Mouse (Mus musculus) right cerebral cortex, postnatal 14 days (tissue): ENCODE results near the gene Tfip11.
"Not testable (repeated sequence)": the region's sequence is repeated elsewhere in the genome, so short reads cannot be mapped to it uniquely, and the experiment has no call there.

ENCODE experiments used
- DNase-seq: peaks from one replicate; pipeline ENCODE4 v3.0.0; 2022

Tfip11 gene

GRCm38 (mm10) chr5:112291866-112292265, 34.3 kb upstream of the Tfip11 start:
- DNase-seq = no peak

GRCm38 (mm10) chr5:112292343-112292980, 33.7 kb upstream of the Tfip11 start:
- no peak for DNase-seq

- no peak for DNase-seq
Measured at GRCm38 (mm10) chr5:112293800-112294199, 32.4 kb upstream of the Tfip11 start.

- no peak for DNase-seq
Measured at GRCm38 (mm10) chr5:112294696-112295095, 31.5 kb upstream of the Tfip11 start.

- no peak for DNase-seq
Measured at GRCm38 (mm10) chr5:112295162-112295561, 31.0 kb upstream of the Tfip11 start.

- no peak for DNase-seq
Measured at GRCm38 (mm10) chr5:112295564-112295963, 30.6 kb upstream of the Tfip11 start.

- no peak for DNase-seq
Measured at GRCm38 (mm10) chr5:112296404-112297181, 29.6 kb upstream of the Tfip11 start.

- DNase-seq = no peak
Measured at GRCm38 (mm10) chr5:112297257-112297656, 28.9 kb upstream of the Tfip11 start.

GRCm38 (mm10) chr5:112298226-112298988, 27.8 kb upstream of the Tfip11 start:
- no peak for DNase-seq

GRCm38 (mm10) chr5:112299399-112299798, 26.8 kb upstream of the Tfip11 start:
- no peak for DNase-seq

- DNase-seq = no peak
Measured at GRCm38 (mm10) chr5:112300112-112300511, 26.0 kb upstream of the Tfip11 start.

GRCm38 (mm10) chr5:112300721-112301308, 25.3 kb upstream of the Tfip11 start:
- no peak for DNase-seq

GRCm38 (mm10) chr5:112301694-112302093, 24.5 kb upstream of the Tfip11 start:
- DNase-seq = no peak

- DNase-seq = no peak
Measured at GRCm38 (mm10) chr5:112302310-112302709, 23.8 kb upstream of the Tfip11 start.

- DNase-seq = no peak
Measured at GRCm38 (mm10) chr5:112305842-112306241, 20.3 kb upstream of the Tfip11 start.

GRCm38 (mm10) chr5:112313222-112313885, 12.8 kb upstream of the Tfip11 start:
- no peak for DNase-seq

GRCm38 (mm10) chr5:112316468-112316867, 9.7 kb upstream of the Tfip11 start:
- no peak for DNase-seq

GRCm38 (mm10) chr5:112317328-112317727, 8.8 kb upstream of the Tfip11 start:
- no peak for DNase-seq

GRCm38 (mm10) chr5:112319343-112319742, 6.8 kb upstream of the Tfip11 start:
- not testable (repeated sequence) for DNase-seq

GRCm38 (mm10) chr5:112320379-112320778, 5.8 kb upstream of the Tfip11 start:
- no peak for DNase-seq

GRCm38 (mm10) chr5:112320936-112321335, 5.2 kb upstream of the Tfip11 start:
- peak; percentile 86 for DNase-seq

- no peak for DNase-seq
Measured at GRCm38 (mm10) chr5:112321376-112321775, 4.8 kb upstream of the Tfip11 start.

- no peak for DNase-seq
Measured at GRCm38 (mm10) chr5:112323246-112323645, 2.9 kb upstream of the Tfip11 start.
